Mouse (Mus musculus) hindbrain, embryonic 15.5 days (tissue): Measurements from ENCODE around the gene Arl6. TPM values are rescaled to one million over a fixed set of nuclear protein-coding genes. Genes with fewer than 3 reads are reported as not detected.

ENCODE experiments used
- ATAC-seq: fragments of 200-750 bp; cut with Nextera tagmentation; 2 replicates; pipeline ENCODE4 v1.8.0; 2017; ENCODE audit warnings: low read depth, moderate number of reproducible peaks, moderate TSS enrichment; ENCODE audit not compliant: low FRiP score
- H3K27ac ChIP-seq: fragments of 300-500 bp; sonication (generic); replicated peaks from 2 replicates; pipeline ENCODE4 v1.5.1; 2015; ENCODE audit warnings: mild to moderate bottlenecking, inconsistent platforms
- H3K27me3 ChIP-seq: fragments of 300-500 bp; sonication (generic); 2 replicates; pipeline ENCODE4 v1.6.1; 2015; ENCODE audit warnings: control low read depth, inconsistent platforms
- H3K36me3 ChIP-seq: fragments of 300-500 bp; sonication (generic); 2 replicates; pipeline ENCODE4 v1.6.1; 2015; ENCODE audit warnings: control low read depth, inconsistent platforms
- H3K4me1 ChIP-seq: fragments of 300-500 bp; sonication (generic); replicated peaks from 2 replicates; pipeline ENCODE4 v1.6.1; 2015; ENCODE audit warnings: control low read depth, inconsistent platforms
- H3K4me2 ChIP-seq: fragments of 300-500 bp; sonication (generic); 2 replicates; pipeline ENCODE4 v1.6.1; 2015; ENCODE audit warnings: moderate library complexity, mild to moderate bottlenecking, inconsistent platforms
- H3K4me3 ChIP-seq: fragments of 300-500 bp; sonication (generic); 2 replicates; pipeline ENCODE4 v1.5.1; 2015; ENCODE audit warnings: mild to moderate bottlenecking, inconsistent platforms
- H3K9ac ChIP-seq: fragments of 300-500 bp; sonication (generic); 2 replicates; pipeline ENCODE4 v1.6.1; 2015; ENCODE audit warnings: inconsistent platforms
- H3K9me3 ChIP-seq: fragments of 300-500 bp; sonication (generic); 2 replicates; pipeline ENCODE4 v1.6.1; 2016; ENCODE audit warnings: control low read depth, inconsistent platforms
- WGBS: fragments of 180-500 bp; shearing (Covaris S2); methylation state at CpG from one replicate; pipeline ENCODE4 v1.1.7; 2015; 5-methylcytosine and 5-hydroxymethylcytosine counted together
- polyA plus RNA-seq: library from polyadenylated mRNA; unstranded; fragments of >200 nt; fragmentation: Nextera tagmentation; extraction: Ambion mirVana; gene quantifications from 2 replicates; pipeline ENCODE4 v1.2.1, GENCODE M21; 2015

Gene Arl6
- polyA plus RNA-seq, 1 experiment from 2014 or later = 53.0 TPM

- H3K9me3 ChIP-seq = no peaks in the 10 kb centered on the region
- H3K27ac ChIP-seq = peak overlapping the region; percentile 65; the same call in 1 of the 2 replicates
- peak overlapping the region; percentile 29; the same call in 1 of the 2 replicates for H3K9ac ChIP-seq
- H3K4me1 ChIP-seq = peaks cover 23% of the 10 kb centered on the region
- H3K27me3 ChIP-seq = peaks cover 2% of the 10 kb centered on the region; the same call in 1 of the 2 replicates
- H3K4me3 ChIP-seq = peak overlapping the region; percentile 34
- WGBS = 19% methylated on average over 15 of the region's 15 CpGs
- peak; percentile 82 for ATAC-seq
- H3K36me3 ChIP-seq = no peaks in the 10 kb centered on the region
- peak overlapping the region; percentile 67 for H3K4me2 ChIP-seq
Measured at GRCm38 (mm10) chr16:59604078-59604781, 35.0 kb downstream of the Arl6 start.

- ATAC-seq = peak; percentile 90
- under 1% methylated on average over 80 of the region's 90 CpGs for WGBS
- Histone ChIP-seq H3K4me2 (peak within 1 kb of the TSS; percentile 97), H3K36me3 (no peaks in the 10 kb centered on the region), H3K27me3 (peaks cover 2% of the 10 kb centered on the region; the same call in 1 of the 2 replicates), H3K27ac (peak within 1 kb of the TSS; percentile 80), H3K4me1 (peaks cover 24% of the 10 kb centered on the region), H3K9ac (peak within 1 kb of the TSS; percentile 65), H3K9me3 (no peaks in the 10 kb centered on the region), H3K4me3 (peak within 1 kb of the TSS; percentile 77)
Measured at GRCm38 (mm10) chr16:59600311-59601251, 38.6 kb downstream of the Arl6 start, which contains the start of gene Crybg3. Gene Crybg3 (minus strand): TSS chr16:59600979.

GRCm38 (mm10) chr16:59599411-59600265 is 39.6 kb downstream of the Arl6 start:
- Histone ChIP-seq H3K4me3 (peak overlapping the region; percentile 77), H3K27ac (peak overlapping the region; percentile 80; the same call in 1 of the 2 replicates), H3K4me1 (peaks cover 22% of the 10 kb centered on the region), H3K9me3 (no peaks in the 10 kb centered on the region), H3K36me3 (no peaks in the 10 kb centered on the region), H3K4me2 (peak overlapping the region; percentile 97), H3K9ac (no peak overlapping the region), H3K27me3 (peaks cover 2% of the 10 kb centered on the region; the same call in 1 of the 2 replicates)
- 21% methylated on average over 17 of the region's 17 CpGs for WGBS
- no peak for ATAC-seq

- peaks cover 2% of the 10 kb centered on the region; the same call in 1 of the 2 replicates for H3K27me3 ChIP-seq
- no peak for ATAC-seq
- no peaks in the 10 kb centered on the region for H3K9me3 ChIP-seq
- no peak overlapping the region for H3K4me3 ChIP-seq
- H3K4me1 ChIP-seq = peaks cover 16% of the 10 kb centered on the region; the same call in 1 of the 2 replicates
- H3K36me3 ChIP-seq = no peaks in the 10 kb centered on the region
- WGBS = 36% methylated on average over 4 of the region's 4 CpGs
- no peak overlapping the region for H3K9ac ChIP-seq
- H3K27ac ChIP-seq = no peak overlapping the region
- peak overlapping the region; percentile 97 for H3K4me2 ChIP-seq
Measured at GRCm38 (mm10) chr16:59598997-59599396, 40.2 kb downstream of the Arl6 start.

GRCm38 (mm10) chr16:59597256-59597655 is 41.9 kb downstream of the Arl6 start:
- peaks cover 16% of the 10 kb centered on the region; the same call in 1 of the 2 replicates for H3K4me1 ChIP-seq
- peaks cover 2% of the 10 kb centered on the region; the same call in 1 of the 2 replicates for H3K27me3 ChIP-seq
- no peak overlapping the region for H3K27ac ChIP-seq
- no peaks in the 10 kb centered on the region for H3K36me3 ChIP-seq
- no peaks in the 10 kb centered on the region for H3K9me3 ChIP-seq
- H3K9ac ChIP-seq = no peak overlapping the region
- ATAC-seq = no peak
- whole genome bisulfite sequencing = 95% methylated on average over 6 of the region's 6 CpGs
- H3K4me3 ChIP-seq = no peak overlapping the region
- no peak overlapping the region for H3K4me2 ChIP-seq

- Histone ChIP-seq H3K36me3 (no peaks in the 10 kb centered on the region), H3K27me3 (no peaks in the 10 kb centered on the region), H3K27ac (no peak overlapping the region), H3K4me3 (no peak overlapping the region), H3K4me2 (no peak overlapping the region), H3K9me3 (no peaks in the 10 kb centered on the region), H3K4me1 (0 out of 2 replicates have a peak, but pooled peaks cover 4% of the 10 kb centered on the region), H3K9ac (no peak overlapping the region)
- WGBS = 83% methylated on average over 3 of the region's 3 CpGs
- no peak for ATAC-seq
Measured at GRCm38 (mm10) chr16:59594714-59595113, 44.5 kb downstream of the Arl6 start.

GRCm38 (mm10) chr16:59590790-59591189 is 48.4 kb downstream of the Arl6 start:
- H3K36me3 ChIP-seq = no peaks in the 10 kb centered on the region
- no peaks in the 10 kb centered on the region for H3K27me3 ChIP-seq
- WGBS = 84% methylated on average over 6 of the region's 6 CpGs
- H3K9me3 ChIP-seq = no peaks in the 10 kb centered on the region
- H3K27ac ChIP-seq = no peak overlapping the region
- H3K4me2 ChIP-seq = no peak overlapping the region
- no peak overlapping the region for H3K4me3 ChIP-seq
- H3K4me1 ChIP-seq = no peaks in the 10 kb centered on the region
- no peak for ATAC-seq
- H3K9ac ChIP-seq = no peak overlapping the region

GRCm38 (mm10) chr16:59588351-59589025 is 50.7 kb downstream of the Arl6 start:
- Histone ChIP-seq H3K4me3 (no peak overlapping the region), H3K9ac (no peak overlapping the region), H3K27me3 (no peaks in the 10 kb centered on the region), H3K4me2 (no peak overlapping the region), H3K27ac (no peak overlapping the region), H3K4me1 (no peaks in the 10 kb centered on the region), H3K9me3 (no peaks in the 10 kb centered on the region), H3K36me3 (no peaks in the 10 kb centered on the region)
- 91% methylated on average over 13 of the region's 13 CpGs for WGBS
- no peak for ATAC-seq

- H3K27ac ChIP-seq = no peak overlapping the region
- H3K9me3 ChIP-seq = no peaks in the 10 kb centered on the region
- H3K4me2 ChIP-seq = no peak overlapping the region
- H3K4me3 ChIP-seq = no peak overlapping the region
- H3K9ac ChIP-seq = no peak overlapping the region
- no peaks in the 10 kb centered on the region for H3K4me1 ChIP-seq
- WGBS = 83% methylated on average over 10 of the region's 10 CpGs
- no peaks in the 10 kb centered on the region for H3K27me3 ChIP-seq
- no peaks in the 10 kb centered on the region for H3K36me3 ChIP-seq
- no peak for ATAC-seq
Measured at GRCm38 (mm10) chr16:59587816-59588215, 51.4 kb downstream of the Arl6 start.

GRCm38 (mm10) chr16:59586911-59587310 is 52.3 kb downstream of the Arl6 start:
- no peaks in the 10 kb centered on the region for H3K9me3 ChIP-seq
- no peak overlapping the region for H3K9ac ChIP-seq
- 93% methylated on average over 8 of the region's 8 CpGs for WGBS
- H3K36me3 ChIP-seq = no peaks in the 10 kb centered on the region
- no peak overlapping the region for H3K4me2 ChIP-seq
- H3K4me1 ChIP-seq = no peaks in the 10 kb centered on the region
- no peak overlapping the region for H3K4me3 ChIP-seq
- no peaks in the 10 kb centered on the region for H3K27me3 ChIP-seq
- no peak overlapping the region for H3K27ac ChIP-seq
- no peak for ATAC-seq

GRCm38 (mm10) chr16:59586276-59586675 is 52.9 kb downstream of the Arl6 start:
- no peaks in the 10 kb centered on the region for H3K27me3 ChIP-seq
- 67% methylated on average over 6 of the region's 6 CpGs for WGBS
- H3K4me3 ChIP-seq = no peak overlapping the region
- H3K27ac ChIP-seq = no peak overlapping the region
- H3K9me3 ChIP-seq = no peaks in the 10 kb centered on the region
- H3K4me2 ChIP-seq = no peak overlapping the region
- H3K36me3 ChIP-seq = no peaks in the 10 kb centered on the region
- ATAC-seq = no peak
- no peak overlapping the region for H3K9ac ChIP-seq
- no peaks in the 10 kb centered on the region for H3K4me1 ChIP-seq
